Mouse (Mus musculus): ENCODE results near the gene Trim14. TPM values are rescaled to one million over a fixed set of nuclear protein-coding genes. Genes with fewer than 3 reads are reported as not detected.

Trim14 gene
- polyA plus RNA-seq, 1 experiment from 2014 or later: 4.5 TPM

GRCm38 (mm10) chr4:46506801-46507610 is 28.9 kb downstream of the Trim14 start:
- Histone ChIP-seq H3K27me3 (ENCODE audit: control insufficient read depth, insufficient read depth, low read length) (no peaks in the 10 kb centered on the region), H3K27ac (replicated peaks) (peak overlapping the region; percentile 35; the same call in 1 of the 2 replicates)
- WGBS: under 1% methylated on average over 82 of the region's 94 CpGs

DNA sequence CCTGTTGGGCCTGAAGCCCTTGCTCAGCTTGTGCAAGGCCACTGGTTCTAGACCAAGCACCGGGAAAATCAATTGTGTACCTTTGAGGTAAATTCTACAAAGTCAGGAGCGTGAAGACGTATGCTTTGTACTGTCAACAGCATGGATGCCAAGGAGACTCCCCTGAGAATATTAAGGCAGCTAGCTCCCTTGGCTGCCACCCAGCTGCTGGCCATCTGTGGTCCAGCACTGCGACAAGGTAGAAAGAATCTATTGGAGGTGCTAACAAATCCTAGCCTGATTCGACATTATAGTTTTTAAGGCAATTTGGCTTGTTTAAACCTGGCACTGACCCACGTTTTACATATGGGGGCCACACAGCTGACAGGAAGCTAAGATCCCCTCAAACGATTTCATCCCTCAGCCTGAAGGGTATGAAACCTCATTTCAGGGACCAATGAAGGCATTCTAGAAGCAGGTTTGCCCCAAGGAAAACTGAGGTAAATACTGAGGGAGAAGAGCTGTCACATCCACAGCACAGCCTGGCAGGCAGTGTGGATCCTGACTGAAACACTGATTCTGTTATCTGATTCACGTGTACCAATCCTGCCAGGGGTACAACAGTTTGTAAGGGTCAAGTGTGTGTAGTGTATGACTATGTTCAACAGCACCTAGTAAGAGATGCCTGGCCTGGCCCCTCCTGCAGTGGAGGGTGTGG is 30.4 kb downstream of the Trim14 start:
- H3K9me3 ChIP-seq (ENCODE audit: control insufficient read depth, low read length): no peaks in the 10 kb centered on the region
- WGBS: 62% methylated on average over 8 of the region's 8 CpGs
- no peak for ATAC-seq (ENCODE audit: low FRiP score, low TSS enrichment)

More at GRCm38 (mm10) chr4:46506801-46507610, 28.9 kb downstream of the Trim14 start:
- TF ChIP-seq EP300 (optimal IDR thresholded peaks at IDR 0.05) (no peak), CTCF (IDR thresholded peaks at IDR 0.05; ENCODE audit: low read depth) (no peak)
- peak; percentile 96 for ATAC-seq (ENCODE audit: low FRiP score, low TSS enrichment)
- Histone ChIP-seq H3K4me1 (replicated peaks; ENCODE audit: control insufficient read depth, insufficient read depth) (peaks cover 3% of the 10 kb centered on the region; the same call in 1 of the 2 replicates), H3K9me3 (ENCODE audit: control insufficient read depth, low read length) (no peaks in the 10 kb centered on the region), H3K4me2 (replicated peaks; ENCODE audit: low read depth) (peak overlapping the region; percentile 95), H3K9ac (ENCODE audit: low read length) (peak overlapping the region; percentile 61), H3K36me3 (ENCODE audit: control insufficient read depth, insufficient read depth, low read length) (no peaks in the 10 kb centered on the region), H3K4me3 (ENCODE audit: low read depth, low read length) (peak overlapping the region; percentile 60)
- peak; percentile 98 for DNase-seq (ENCODE audit: low spot score)

DNA sequence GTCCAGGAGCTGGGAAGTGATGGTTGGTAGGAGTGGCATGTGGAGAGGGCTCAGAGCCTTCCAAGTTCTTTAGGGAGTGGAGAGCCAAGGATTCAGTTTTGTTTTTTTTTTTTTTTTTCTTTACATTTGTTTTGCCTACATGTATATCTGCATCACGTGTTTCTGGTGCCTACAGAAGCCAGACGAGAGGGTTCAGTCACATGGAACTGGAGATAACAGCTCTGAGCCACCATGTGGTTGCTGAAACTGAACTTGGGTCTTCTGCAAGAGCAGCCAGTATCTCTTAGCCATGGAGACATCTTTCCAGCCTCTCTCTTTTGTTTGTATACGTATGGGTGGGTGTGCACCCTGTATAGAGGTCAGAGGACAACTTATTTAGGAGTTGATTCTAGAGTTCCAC is 32.1 kb downstream of the Trim14 start:
- Histone ChIP-seq H3K36me3 (ENCODE audit: control insufficient read depth, insufficient read depth, low read length) (peaks cover 7% of the 10 kb centered on the region; the same call in 1 of the 2 replicates), H3K9ac (ENCODE audit: low read length) (no peak overlapping the region), H3K4me2 (replicated peaks; ENCODE audit: low read depth) (no peak overlapping the region), H3K4me3 (ENCODE audit: low read depth, low read length) (no peak overlapping the region), H3K9me3 (ENCODE audit: control insufficient read depth, low read length) (no peaks in the 10 kb centered on the region), H3K27me3 (ENCODE audit: control insufficient read depth, insufficient read depth, low read length) (no peaks in the 10 kb centered on the region), H3K27ac (replicated peaks) (no peak overlapping the region), H3K4me1 (replicated peaks; ENCODE audit: control insufficient read depth, insufficient read depth) (peaks cover 3% of the 10 kb centered on the region; the same call in 1 of the 2 replicates)
- 70% methylated on average over 3 of the region's 3 CpGs for WGBS
- DNase-seq (ENCODE audit: low spot score): no peak
- no peak for TF ChIP-seq CTCF (IDR thresholded peaks at IDR 0.05; ENCODE audit: low read depth)
- TF ChIP-seq EP300 (optimal IDR thresholded peaks at IDR 0.05): no peak
- ATAC-seq (ENCODE audit: low FRiP score, low TSS enrichment): no peak

More for the DNA sequence above, 30.4 kb downstream of the Trim14 start:
- H3K27me3 ChIP-seq (ENCODE audit: control insufficient read depth, insufficient read depth, low read length): no peaks in the 10 kb centered on the region
- no peak for DNase-seq (ENCODE audit: low spot score)
- peaks cover 3% of the 10 kb centered on the region; the same call in 1 of the 2 replicates for H3K4me1 ChIP-seq (replicated peaks; ENCODE audit: control insufficient read depth, insufficient read depth)
- no peak for TF ChIP-seq CTCF (IDR thresholded peaks at IDR 0.05; ENCODE audit: low read depth)
- TF ChIP-seq EP300 (optimal IDR thresholded peaks at IDR 0.05): no peak
- H3K4me3 ChIP-seq (ENCODE audit: low read depth, low read length): no peak overlapping the region
- no peak overlapping the region for H3K4me2 ChIP-seq (replicated peaks; ENCODE audit: low read depth)
- H3K27ac ChIP-seq (replicated peaks): no peak overlapping the region
- peaks cover 5% of the 10 kb centered on the region; the same call in 1 of the 2 replicates for H3K36me3 ChIP-seq (ENCODE audit: control insufficient read depth, insufficient read depth, low read length)
- no peak overlapping the region for H3K9ac ChIP-seq (ENCODE audit: low read length)

DNA sequence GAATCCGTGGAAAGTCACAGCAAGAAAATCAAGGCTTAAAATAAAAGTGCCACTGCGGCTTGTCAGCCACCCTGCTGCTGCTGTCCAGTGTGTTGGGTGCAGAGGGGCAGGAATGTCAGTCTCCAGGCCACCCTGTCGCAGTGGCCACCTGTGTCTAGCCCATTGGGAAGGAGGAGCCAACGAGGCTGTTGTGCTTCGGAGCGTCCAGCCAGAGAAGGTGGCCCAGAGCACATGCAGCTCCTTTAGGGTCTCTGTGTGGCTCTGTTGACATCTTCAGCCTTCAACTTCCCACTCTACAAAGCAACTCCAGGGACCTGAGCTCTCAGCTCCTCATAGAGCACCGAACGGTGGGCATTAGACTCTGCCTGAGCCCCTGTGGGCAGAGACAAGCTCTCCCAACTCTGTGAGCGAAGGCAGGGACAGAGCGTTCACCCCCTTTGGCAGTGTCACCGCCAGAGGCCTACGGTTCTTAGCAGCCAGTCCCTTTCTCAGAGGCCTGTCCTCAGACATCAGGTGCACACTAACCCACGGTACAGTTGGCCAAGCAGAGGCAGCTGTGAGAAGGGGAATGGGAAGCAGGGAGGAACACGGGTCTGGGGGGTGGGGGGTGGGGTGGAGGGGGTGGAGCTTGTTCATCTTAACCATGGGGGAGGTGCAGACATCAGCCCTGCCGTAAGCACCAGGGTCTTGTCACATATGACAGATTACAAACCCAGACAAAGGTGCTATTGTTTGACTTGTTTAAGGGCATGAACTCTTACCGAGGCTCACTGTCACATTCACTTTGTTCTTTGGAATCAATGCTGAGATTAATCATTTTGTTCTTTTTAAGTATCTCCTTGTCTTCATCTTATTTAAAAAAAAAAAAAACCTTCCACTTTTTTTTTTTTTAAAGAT is 33.1 kb downstream of the Trim14 start:
- no peak overlapping the region for H3K9ac ChIP-seq (ENCODE audit: low read length)
- DNase-seq (ENCODE audit: low spot score) (no peak), ATAC-seq (ENCODE audit: low FRiP score, low TSS enrichment) (no peak)
- peaks cover 3% of the 10 kb centered on the region; the same call in 1 of the 2 replicates for H3K4me1 ChIP-seq (replicated peaks; ENCODE audit: control insufficient read depth, insufficient read depth)
- no peak overlapping the region for H3K27ac ChIP-seq (replicated peaks)
- WGBS: 61% methylated on average over 16 of the region's 16 CpGs
- no peaks in the 10 kb centered on the region for H3K27me3 ChIP-seq (ENCODE audit: control insufficient read depth, insufficient read depth, low read length)
- H3K36me3 ChIP-seq (ENCODE audit: control insufficient read depth, insufficient read depth, low read length): peaks cover 7% of the 10 kb centered on the region; the same call in 1 of the 2 replicates
- H3K9me3 ChIP-seq (ENCODE audit: control insufficient read depth, low read length): no peaks in the 10 kb centered on the region
- H3K4me2 ChIP-seq (replicated peaks; ENCODE audit: low read depth): no peak overlapping the region
- H3K4me3 ChIP-seq (ENCODE audit: low read depth, low read length): no peak overlapping the region
- TF ChIP-seq EP300 (optimal IDR thresholded peaks at IDR 0.05) (no peak), CTCF (IDR thresholded peaks at IDR 0.05; ENCODE audit: low read depth) (no peak)

GRCm38 (mm10) chr4:46498976-46499375 is 37.0 kb downstream of the Trim14 start:
- ATAC-seq (ENCODE audit: low FRiP score, low TSS enrichment): no peak
- Histone ChIP-seq H3K27me3 (ENCODE audit: control insufficient read depth, insufficient read depth, low read length) (no peaks in the 10 kb centered on the region), H3K27ac (replicated peaks) (no peak overlapping the region), H3K9me3 (ENCODE audit: control insufficient read depth, low read length) (no peaks in the 10 kb centered on the region), H3K9ac (ENCODE audit: low read length) (no peak overlapping the region), H3K36me3 (ENCODE audit: control insufficient read depth, insufficient read depth, low read length) (peaks cover 11% of the 10 kb centered on the region), H3K4me1 (replicated peaks; ENCODE audit: control insufficient read depth, insufficient read depth) (no peaks in the 10 kb centered on the region), H3K4me2 (replicated peaks; ENCODE audit: low read depth) (no peak overlapping the region), H3K4me3 (ENCODE audit: low read depth, low read length) (no peak overlapping the region)
- peak; percentile 45 for DNase-seq (ENCODE audit: low spot score)
- no peak for TF ChIP-seq EP300 (optimal IDR thresholded peaks at IDR 0.05)
- TF ChIP-seq CTCF (IDR thresholded peaks at IDR 0.05; ENCODE audit: low read depth): peak; percentile 84
- 14% methylated on average over 4 of the region's 4 CpGs for WGBS
